Mouse (Mus musculus) embryonic facial prominence, embryonic 13.5 days (tissue): ENCODE measurements around the gene Nr2c1. TPM values are rescaled to one million over a fixed set of nuclear protein-coding genes. Genes with fewer than 3 reads are reported as not detected.

Source experiments
- ATAC-seq: fragments of 200-750 bp; cut with Nextera tagmentation; 2 replicates; pipeline ENCODE4 v1.8.0; 2017; ENCODE audit warnings: low read depth; ENCODE audit not compliant: insufficient number of reproducible peaks, insufficient read depth, low FRiP score, low TSS enrichment
- H3K27ac ChIP-seq: fragments of 300-500 bp; sonication (generic); 2 replicates; pipeline ENCODE4 v1.5.1; 2015; ENCODE audit warnings: moderate library complexity, mild to moderate bottlenecking, inconsistent platforms
- H3K27me3 ChIP-seq: fragments of 300-500 bp; sonication (generic); 2 replicates; pipeline ENCODE4 v1.6.1; 2015; ENCODE audit warnings: mild to moderate bottlenecking, inconsistent platforms
- H3K36me3 ChIP-seq: fragments of 300-500 bp; sonication (generic); 2 replicates; pipeline ENCODE4 v1.6.1; 2015; ENCODE audit warnings: mild to moderate bottlenecking, inconsistent platforms
- H3K4me1 ChIP-seq: fragments of 300-500 bp; sonication (generic); 2 replicates; pipeline ENCODE4 v1.6.1; 2015; ENCODE audit warnings: inconsistent platforms
- H3K4me2 ChIP-seq: fragments of 300-500 bp; sonication (generic); 2 replicates; pipeline ENCODE4 v1.6.1; 2015; ENCODE audit warnings: moderate library complexity, mild to moderate bottlenecking, inconsistent platforms
- H3K4me3 ChIP-seq: fragments of 300-500 bp; sonication (generic); 2 replicates; pipeline ENCODE4 v1.5.1; 2015; ENCODE audit warnings: mild to moderate bottlenecking, inconsistent platforms
- H3K9ac ChIP-seq: fragments of 300-500 bp; sonication (generic); 2 replicates; pipeline ENCODE4 v1.6.1; 2015; ENCODE audit warnings: mild to moderate bottlenecking, inconsistent platforms
- H3K9me3 ChIP-seq: fragments of 300-500 bp; sonication (generic); 2 replicates; pipeline ENCODE4 v1.6.1; 2016; ENCODE audit warnings: inconsistent platforms
- WGBS: fragments of 180-500 bp; shearing (Covaris S2); methylation state at CpG from one replicate; pipeline ENCODE4 v1.1.7; 2015; ENCODE audit warnings: mixed read lengths; 5-methylcytosine and 5-hydroxymethylcytosine counted together
- polyA plus RNA-seq: library from polyadenylated mRNA; unstranded; fragments of >200 nt; fragmentation: Nextera tagmentation; extraction: Ambion mirVana; gene quantifications from 2 replicates; pipeline ENCODE4 v1.2.1, GENCODE M21; 2015

The Nr2c1 gene
- polyA plus RNA-seq, 1 experiment from 2014 or later = 9.3 TPM

DNA sequence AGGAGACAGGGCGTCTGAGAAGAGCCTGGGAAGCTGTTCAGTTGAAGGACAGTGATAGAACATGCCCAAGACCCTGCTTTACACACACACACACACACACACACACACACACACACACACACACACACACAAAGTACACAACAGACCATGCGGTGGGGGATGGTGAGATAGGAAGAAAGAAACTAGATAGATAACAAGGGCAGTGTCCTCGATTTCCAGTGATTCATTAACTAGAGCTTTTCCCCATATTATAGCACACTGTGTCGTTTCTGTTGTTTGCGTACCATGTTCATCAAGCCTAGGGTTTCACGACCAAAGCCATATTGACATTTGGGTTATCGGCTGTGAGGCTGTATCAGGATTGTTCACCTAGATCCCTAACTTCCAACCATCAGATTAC is 28.8 kb upstream of the Nr2c1 start:
- peaks cover 30% of the 10 kb centered on the region for H3K36me3 ChIP-seq
- no peaks in the 10 kb centered on the region for H3K9me3 ChIP-seq
- 89% methylated on average over 7 of the region's 7 CpGs for WGBS
- no peak overlapping the region for H3K9ac ChIP-seq
- no peak overlapping the region for H3K4me2 ChIP-seq
- ATAC-seq = no peak
- no peaks in the 10 kb centered on the region for H3K27me3 ChIP-seq
- H3K4me3 ChIP-seq = no peak overlapping the region
- H3K27ac ChIP-seq = no peak overlapping the region
- peaks cover 8% of the 10 kb centered on the region for H3K4me1 ChIP-seq

GRCm38 (mm10) chr10:94120676-94121075 is 27.1 kb upstream of the Nr2c1 start:
- 86% methylated on average over 9 of the region's 9 CpGs for WGBS

DNA sequence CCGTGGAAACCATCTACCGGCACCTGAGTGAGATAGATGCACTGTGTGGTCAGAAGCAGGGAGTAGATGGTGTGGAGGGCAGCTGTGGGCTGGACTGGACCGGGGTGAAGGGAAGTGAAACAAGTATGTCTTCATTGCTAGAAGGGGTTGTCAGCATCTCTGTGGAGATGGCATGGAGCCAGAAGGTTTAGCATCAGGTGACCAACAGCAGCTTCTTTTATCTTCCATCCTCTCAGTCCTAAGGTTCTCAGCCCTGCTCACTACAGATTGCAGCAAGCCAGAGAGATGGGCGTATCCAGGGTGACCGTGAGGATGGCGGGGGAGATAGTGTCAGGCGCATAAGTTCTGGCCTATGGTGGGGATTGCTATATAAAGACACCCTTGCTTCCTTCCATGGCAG is 25.2 kb upstream of the Nr2c1 start:
- Histone ChIP-seq H3K36me3 (peaks cover 37% of the 10 kb centered on the region), H3K27ac (no peak overlapping the region), H3K4me1 (no peaks in the 10 kb centered on the region), H3K4me2 (no peak overlapping the region), H3K4me3 (no peak overlapping the region), H3K27me3 (no peaks in the 10 kb centered on the region), H3K9ac (no peak overlapping the region), H3K9me3 (no peaks in the 10 kb centered on the region)
- WGBS = 94% methylated on average over 7 of the region's 7 CpGs
- ATAC-seq = no peak

More at GRCm38 (mm10) chr10:94120676-94121075, 27.1 kb upstream of the Nr2c1 start:
- Histone ChIP-seq H3K27me3 (no peaks in the 10 kb centered on the region), H3K27ac (no peak overlapping the region), H3K36me3 (peaks cover 33% of the 10 kb centered on the region), H3K4me1 (peaks cover 8% of the 10 kb centered on the region), H3K4me3 (no peak overlapping the region), H3K9ac (no peak overlapping the region), H3K4me2 (no peak overlapping the region), H3K9me3 (no peaks in the 10 kb centered on the region)
- no peak for ATAC-seq

GRCm38 (mm10) chr10:94123581-94123980 is 24.2 kb upstream of the Nr2c1 start:
- Histone ChIP-seq H3K36me3 (peaks cover 37% of the 10 kb centered on the region), H3K27me3 (no peaks in the 10 kb centered on the region), H3K27ac (no peak overlapping the region), H3K4me2 (no peak overlapping the region), H3K4me3 (no peak overlapping the region), H3K9ac (no peak overlapping the region), H3K4me1 (no peaks in the 10 kb centered on the region), H3K9me3 (no peaks in the 10 kb centered on the region)
- ATAC-seq = no peak
- 88% methylated on average over 5 of the region's 5 CpGs for WGBS

GRCm38 (mm10) chr10:94124376-94124775 is 23.4 kb upstream of the Nr2c1 start:
- H3K36me3 ChIP-seq = peaks cover 37% of the 10 kb centered on the region
- H3K4me2 ChIP-seq = no peak overlapping the region
- ATAC-seq = no peak
- H3K27ac ChIP-seq = no peak overlapping the region
- no peak overlapping the region for H3K4me3 ChIP-seq
- no peaks in the 10 kb centered on the region for H3K9me3 ChIP-seq
- H3K9ac ChIP-seq = no peak overlapping the region
- no peaks in the 10 kb centered on the region for H3K4me1 ChIP-seq
- no peaks in the 10 kb centered on the region for H3K27me3 ChIP-seq
- 74% methylated on average over 5 of the region's 5 CpGs for WGBS

- Histone ChIP-seq H3K4me2 (no peak overlapping the region), H3K9me3 (no peaks in the 10 kb centered on the region), H3K9ac (no peak overlapping the region), H3K4me1 (0 out of 2 replicates have a peak, but pooled peaks cover 4% of the 10 kb centered on the region), H3K27me3 (no peaks in the 10 kb centered on the region), H3K27ac (peak overlapping the region; percentile 35; the same call in 1 of the 2 replicates), H3K4me3 (no peak overlapping the region), H3K36me3 (peaks cover 8% of the 10 kb centered on the region; the same call in 1 of the 2 replicates)
- WGBS = 64% methylated on average over 9 of the region's 9 CpGs
- ATAC-seq = no peak
Observed at GRCm38 (mm10) chr10:94129680-94130119, 18.1 kb upstream of the Nr2c1 start.

GRCm38 (mm10) chr10:94133081-94133480 is 14.7 kb upstream of the Nr2c1 start:
- H3K9me3 ChIP-seq = no peaks in the 10 kb centered on the region
- no peak overlapping the region for H3K4me2 ChIP-seq
- no peak overlapping the region for H3K27ac ChIP-seq
- ATAC-seq = no peak
- no peak overlapping the region for H3K4me3 ChIP-seq
- 76% methylated on average over 8 of the region's 8 CpGs for WGBS
- H3K4me1 ChIP-seq = 0 out of 2 replicates have a peak, but pooled peaks cover 4% of the 10 kb centered on the region
- no peaks in the 10 kb centered on the region for H3K27me3 ChIP-seq
- H3K36me3 ChIP-seq = peaks cover 3% of the 10 kb centered on the region; the same call in 1 of the 2 replicates
- no peak overlapping the region for H3K9ac ChIP-seq

GRCm38 (mm10) chr10:94133674-94134073 is 14.1 kb upstream of the Nr2c1 start:
- Histone ChIP-seq H3K4me1 (0 out of 2 replicates have a peak, but pooled peaks cover 4% of the 10 kb centered on the region), H3K9me3 (no peaks in the 10 kb centered on the region), H3K9ac (no peak overlapping the region), H3K36me3 (peaks cover 3% of the 10 kb centered on the region; the same call in 1 of the 2 replicates), H3K27me3 (no peaks in the 10 kb centered on the region), H3K4me3 (no peak overlapping the region), H3K4me2 (no peak overlapping the region), H3K27ac (no peak overlapping the region)
- 74% methylated on average over 7 of the region's 7 CpGs for WGBS
- no peak for ATAC-seq

DNA sequence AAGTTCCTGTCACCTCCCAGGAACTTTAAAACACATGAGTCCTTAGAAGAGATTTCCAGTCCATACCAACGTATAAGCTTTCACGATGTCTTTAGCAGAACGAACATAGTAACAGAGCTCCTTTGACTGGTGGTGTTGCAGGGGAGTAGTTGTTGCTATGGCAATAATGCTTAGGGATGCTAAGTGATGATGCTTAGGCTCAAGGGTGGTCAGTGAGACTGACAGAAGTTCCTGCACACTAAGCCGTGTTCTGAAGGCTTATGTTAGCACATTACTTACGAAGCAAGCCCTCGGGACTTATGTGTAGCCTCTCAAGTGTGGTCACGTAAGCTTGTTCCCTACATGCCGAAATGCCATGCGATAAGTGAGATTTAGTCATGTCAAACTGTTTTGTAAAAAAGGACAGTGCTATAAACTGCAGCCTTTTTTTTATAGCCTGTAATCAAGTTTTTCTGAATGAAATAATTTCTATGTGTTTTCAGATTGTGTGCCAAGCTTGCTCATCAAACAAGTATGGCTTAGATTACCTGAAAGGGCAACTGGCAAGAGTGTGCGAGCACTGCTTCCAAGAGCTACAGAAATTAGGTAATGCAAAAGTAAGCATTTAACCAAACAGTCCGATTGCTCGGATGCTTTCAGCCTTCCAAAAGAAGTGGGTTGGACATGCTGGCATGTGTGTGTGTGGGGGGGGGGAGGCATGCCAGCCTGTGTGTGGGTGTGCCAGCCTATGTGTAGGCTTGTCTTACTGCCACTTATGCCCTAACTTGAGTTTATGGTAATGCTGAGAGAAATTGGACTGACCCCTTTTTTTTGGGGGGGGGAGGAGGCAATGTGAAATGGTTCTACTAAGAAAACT is 13.1 kb upstream of the Nr2c1 start:
- WGBS = 88% methylated on average over 12 of the region's 12 CpGs
- no peaks in the 10 kb centered on the region for H3K27me3 ChIP-seq
- H3K4me2 ChIP-seq = no peak overlapping the region
- H3K27ac ChIP-seq = no peak overlapping the region
- H3K4me3 ChIP-seq = no peak overlapping the region
- peaks cover 14% of the 10 kb centered on the region for H3K4me1 ChIP-seq
- no peak overlapping the region for H3K9ac ChIP-seq
- no peaks in the 10 kb centered on the region for H3K9me3 ChIP-seq
- peaks cover 3% of the 10 kb centered on the region; the same call in 1 of the 2 replicates for H3K36me3 ChIP-seq
- ATAC-seq = no peak

GRCm38 (mm10) chr10:94138890-94139482 is 8.8 kb upstream of the Nr2c1 start:
- H3K4me1 ChIP-seq = peaks cover 23% of the 10 kb centered on the region
- 88% methylated on average over 10 of the region's 10 CpGs for WGBS
- peaks cover 7% of the 10 kb centered on the region; the same call in 1 of the 2 replicates for H3K36me3 ChIP-seq
- H3K9me3 ChIP-seq = no peaks in the 10 kb centered on the region
- H3K27ac ChIP-seq = peak overlapping the region; percentile 28; the same call in 1 of the 2 replicates
- no peaks in the 10 kb centered on the region for H3K27me3 ChIP-seq
- no peak overlapping the region for H3K4me3 ChIP-seq
- no peak for ATAC-seq
- no peak overlapping the region for H3K4me2 ChIP-seq
- no peak overlapping the region for H3K9ac ChIP-seq

- H3K36me3 ChIP-seq = peaks cover 6% of the 10 kb centered on the region; the same call in 1 of the 2 replicates
- no peak overlapping the region for H3K9ac ChIP-seq
- H3K4me1 ChIP-seq = peaks cover 22% of the 10 kb centered on the region
- peak overlapping the region; percentile 61 for H3K27ac ChIP-seq
- no peaks in the 10 kb centered on the region for H3K9me3 ChIP-seq
- WGBS = 43% methylated on average over 3 of the region's 3 CpGs
- H3K27me3 ChIP-seq = no peaks in the 10 kb centered on the region
- H3K4me2 ChIP-seq = peak overlapping the region; percentile 0; the same call in 1 of the 2 replicates
- no peak for ATAC-seq
- no peak overlapping the region for H3K4me3 ChIP-seq
Observed at GRCm38 (mm10) chr10:94140227-94140931, 7.4 kb upstream of the Nr2c1 start.
